Mouse (Mus musculus): ENCODE measurements at regions not wholly inside any gene's neighbourhood (a gene's known extent, or its start where the extent isn't known, plus 50 kb on each side); places are given as distances from the start of the nearest gene placed in this dataset.

- TF ChIP-seq CTCF (conservative IDR thresholded peaks at IDR 0.05; ENCODE audit: low read length) (no peak), POU5F1 (IDR thresholded peaks at IDR 0.05; ENCODE audit: borderline replicate concordance, low read length) (no peak), NANOG (IDR thresholded peaks at IDR 0.05; ENCODE audit: borderline replicate concordance, low read length) (no peak)
Observed at GRCm38 (mm10) chr13:107902800-107903149, 141.5 kb upstream of the Smim15 start.

Measured in E14TG2a.4 (cell line).